Mouse (Mus musculus) heart, adult 2 months (tissue): ENCODE measurements at regions not wholly inside any gene's neighbourhood (a gene's known extent, or its start where the extent isn't known, plus 50 kb on each side); places are given as distances from the start of the nearest gene placed in this dataset.

Experiments used
- CTCF ChIP-seq: fragments of 200-600 bp; IDR thresholded peaks from 2 replicates; pipeline ENCODE4 v1.8.1; 2022; ENCODE audit warnings: antibody characterized with exemption, mild to moderate bottlenecking, moderate library complexity
- EP300 ChIP-seq: fragments of 200-500 bp; IDR thresholded peaks from 2 replicates; pipeline ENCODE4 v1.6.1; 2011; ENCODE audit warnings: low read depth, low read length, control low read depth; ENCODE audit not compliant: insufficient read depth
- POLR2A ChIP-seq: fragments of 200-500 bp; IDR thresholded peaks from 2 replicates; pipeline ENCODE4 v1.6.1; 2011; ENCODE audit warnings: mild to moderate bottlenecking, low read depth, low read length, control low read depth; ENCODE audit not compliant: insufficient read depth

DNA sequence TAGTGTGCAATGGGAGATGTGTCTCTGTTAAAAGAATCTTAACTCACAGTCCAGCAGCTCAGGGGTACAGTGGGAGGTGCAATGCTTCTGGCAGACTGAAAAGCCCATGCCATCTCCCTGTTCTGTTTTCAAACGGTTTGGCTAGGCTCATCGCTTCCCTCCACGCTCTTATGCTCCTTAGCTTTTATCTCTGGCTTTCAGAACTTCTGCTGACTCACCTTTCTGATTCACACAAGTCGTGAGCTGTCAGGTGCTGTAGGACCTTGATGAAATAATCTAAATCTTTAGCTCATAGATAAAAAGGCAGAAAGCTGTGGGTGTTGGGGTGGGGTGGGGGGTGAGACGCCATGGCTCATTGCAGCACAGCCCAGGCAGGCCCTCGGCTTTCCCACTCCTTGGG lies 93.1 kb upstream of the Atp6ap2 start:
- TF ChIP-seq POLR2A (no peak), EP300 (no peak), CTCF (no peak)
